Mouse (Mus musculus) midbrain, embryonic 16.5 days (tissue): ENCODE measurements around the gene Aqp11. TPM values are rescaled to one million over a fixed set of nuclear protein-coding genes. Genes with fewer than 3 reads are reported as not detected.

Source experiments
- ATAC-seq: fragments of 200-750 bp; cut with Nextera tagmentation; 2 replicates; pipeline ENCODE4 v1.8.0; 2017; ENCODE audit warnings: moderate TSS enrichment
- H3K27ac ChIP-seq: fragments of 300-500 bp; sonication (generic); 2 replicates; pipeline ENCODE4 v1.5.1; 2014; ENCODE audit warnings: mild to moderate bottlenecking, low read length, mixed read lengths
- H3K27me3 ChIP-seq: fragments of 300-500 bp; sonication (generic); 2 replicates; pipeline ENCODE4 v1.6.1; 2014; ENCODE audit warnings: low read depth, low read length, mixed read lengths; ENCODE audit not compliant: control insufficient read depth, insufficient read depth
- H3K36me3 ChIP-seq: fragments of 300-500 bp; sonication (generic); 2 replicates; pipeline ENCODE4 v1.6.1; 2014; ENCODE audit warnings: mild to moderate bottlenecking, low read length, moderate library complexity, mixed read lengths; ENCODE audit not compliant: control insufficient read depth, insufficient read depth
- H3K4me1 ChIP-seq: fragments of 300-500 bp; sonication (generic); 2 replicates; pipeline ENCODE4 v1.6.1; 2014; ENCODE audit warnings: mild to moderate bottlenecking, low read length, mixed read lengths; ENCODE audit not compliant: control insufficient read depth, insufficient read depth
- H3K4me2 ChIP-seq: fragments of 300-500 bp; sonication (generic); 2 replicates; pipeline ENCODE4 v1.6.1; 2014; ENCODE audit warnings: mild to moderate bottlenecking, low read length, mixed read lengths
- H3K4me3 ChIP-seq: fragments of 300-500 bp; sonication (generic); 2 replicates; pipeline ENCODE4 v1.5.1; 2014; ENCODE audit warnings: low read depth, mild to moderate bottlenecking, low read length, moderate library complexity, mixed read lengths
- H3K9ac ChIP-seq: fragments of 300-500 bp; sonication (generic); 2 replicates; pipeline ENCODE4 v1.6.1; 2014; ENCODE audit warnings: low read depth, low read length, mixed read lengths
- H3K9me3 ChIP-seq: fragments of 300-500 bp; sonication (generic); replicated peaks from 2 replicates; pipeline ENCODE4 v1.6.1; 2014; ENCODE audit warnings: mild to moderate bottlenecking, low read length, mixed read lengths; ENCODE audit not compliant: control insufficient read depth, poor library complexity, severe bottlenecking
- WGBS: fragments of 180-500 bp; shearing (Covaris S2); extraction: QIAGEN DNeasy Blood & Tissue Kit; methylation state at CpG from one replicate; pipeline ENCODE4 v1.1.7; 2014; 5-methylcytosine and 5-hydroxymethylcytosine counted together
- polyA plus RNA-seq: library from polyadenylated mRNA; unstranded; fragments of >200 nt; fragmentation: Nextera tagmentation; extraction: Ambion mirVana; gene quantifications from 2 replicates; pipeline ENCODE4 v1.2.1, GENCODE M21; 2015

The Aqp11 gene
- polyA plus RNA-seq, 1 experiment from 2014 or later, result 18.5 TPM

DNA sequence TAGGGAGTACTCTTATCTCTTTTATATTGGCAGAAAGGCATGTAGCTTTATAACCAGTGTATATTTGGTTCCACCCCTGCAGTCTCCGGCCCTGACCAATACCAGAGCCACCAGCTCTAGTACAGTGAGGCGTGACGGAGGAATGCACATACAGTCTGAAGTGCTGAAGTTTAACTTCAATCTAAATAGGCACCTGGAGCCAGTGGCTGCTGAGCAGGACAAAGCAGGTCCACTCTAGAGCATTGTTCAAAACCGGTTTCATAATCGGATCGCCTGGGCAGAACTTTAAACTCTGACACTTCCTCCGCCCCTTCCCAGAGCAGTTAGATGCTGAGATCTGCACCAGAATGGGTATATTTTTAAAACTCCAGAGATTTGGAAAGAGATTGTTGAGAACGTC, 3.1 kb downstream of the Aqp11 start:
- Histone ChIP-seq H3K4me3 (no peak overlapping the region), H3K27ac (no peak overlapping the region), H3K4me1 (peaks cover 14% of the 10 kb centered on the region), H3K36me3 (no peaks in the 10 kb centered on the region), H3K9ac (no peak overlapping the region), H3K4me2 (no peak overlapping the region), H3K27me3 (no peaks in the 10 kb centered on the region; the same call in 1 of the 2 replicates), H3K9me3 (no peaks in the 10 kb centered on the region)
- ATAC-seq, result no peak
- 80% methylated on average over 8 of the region's 8 CpGs for WGBS

DNA sequence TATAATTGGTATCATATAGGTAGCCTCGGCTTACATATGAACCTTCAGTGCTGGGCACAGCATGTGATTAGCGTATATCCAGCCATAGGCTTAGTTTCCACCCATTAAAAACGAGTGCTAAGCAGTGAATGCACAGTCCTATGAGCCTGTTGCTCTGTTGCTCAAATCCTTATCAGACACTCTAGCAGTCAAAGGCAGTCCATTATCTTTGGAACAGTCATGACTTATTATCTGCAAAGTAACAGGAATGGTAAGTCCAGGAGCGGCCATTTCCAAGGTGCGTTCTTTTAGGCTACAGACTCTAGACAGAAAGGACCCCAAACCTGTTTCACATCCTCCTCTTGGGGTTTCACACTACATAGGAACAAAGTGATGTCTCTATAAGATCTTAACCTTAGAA, 4.5 kb downstream of the Aqp11 start:
- WGBS, result 89% methylated on average over 5 of the region's 5 CpGs

DNA sequence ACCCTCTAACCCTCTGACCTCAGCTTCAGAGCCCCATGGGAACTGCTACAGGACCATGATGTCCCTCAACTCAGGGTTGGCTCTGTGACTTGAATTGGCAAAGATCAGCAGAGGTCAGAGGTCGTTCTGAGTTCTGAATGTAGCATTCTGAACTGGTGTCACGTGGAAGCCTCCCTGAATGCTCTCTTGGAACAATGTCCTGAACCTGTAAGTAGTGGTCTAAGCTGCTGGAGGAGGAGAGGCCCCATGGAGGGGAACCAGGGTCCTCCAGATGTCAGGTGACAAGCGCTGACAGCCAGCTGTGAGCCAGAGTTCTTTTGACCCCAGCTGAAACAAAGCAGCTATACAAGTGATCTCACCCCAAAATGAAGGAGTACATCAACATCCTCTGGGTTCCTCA, 7.7 kb downstream of the Aqp11 start:
- Histone ChIP-seq H3K4me1 (no peaks in the 10 kb centered on the region; the same call in 1 of the 2 replicates), H3K27ac (no peak overlapping the region), H3K36me3 (no peaks in the 10 kb centered on the region), H3K27me3 (no peaks in the 10 kb centered on the region), H3K9ac (no peak overlapping the region), H3K4me2 (no peak overlapping the region), H3K9me3 (no peaks in the 10 kb centered on the region), H3K4me3 (no peak overlapping the region)
- ATAC-seq, result no peak
- 35% methylated on average over 3 of the region's 3 CpGs for WGBS

More for the DNA sequence above, 4.5 kb downstream of the Aqp11 start:
- Histone ChIP-seq H3K4me2 (no peak overlapping the region), H3K9ac (no peak overlapping the region), H3K27ac (no peak overlapping the region), H3K4me1 (peaks cover 14% of the 10 kb centered on the region), H3K9me3 (no peaks in the 10 kb centered on the region), H3K27me3 (no peaks in the 10 kb centered on the region; the same call in 1 of the 2 replicates), H3K36me3 (no peaks in the 10 kb centered on the region), H3K4me3 (no peak overlapping the region)
- ATAC-seq, result no peak

DNA sequence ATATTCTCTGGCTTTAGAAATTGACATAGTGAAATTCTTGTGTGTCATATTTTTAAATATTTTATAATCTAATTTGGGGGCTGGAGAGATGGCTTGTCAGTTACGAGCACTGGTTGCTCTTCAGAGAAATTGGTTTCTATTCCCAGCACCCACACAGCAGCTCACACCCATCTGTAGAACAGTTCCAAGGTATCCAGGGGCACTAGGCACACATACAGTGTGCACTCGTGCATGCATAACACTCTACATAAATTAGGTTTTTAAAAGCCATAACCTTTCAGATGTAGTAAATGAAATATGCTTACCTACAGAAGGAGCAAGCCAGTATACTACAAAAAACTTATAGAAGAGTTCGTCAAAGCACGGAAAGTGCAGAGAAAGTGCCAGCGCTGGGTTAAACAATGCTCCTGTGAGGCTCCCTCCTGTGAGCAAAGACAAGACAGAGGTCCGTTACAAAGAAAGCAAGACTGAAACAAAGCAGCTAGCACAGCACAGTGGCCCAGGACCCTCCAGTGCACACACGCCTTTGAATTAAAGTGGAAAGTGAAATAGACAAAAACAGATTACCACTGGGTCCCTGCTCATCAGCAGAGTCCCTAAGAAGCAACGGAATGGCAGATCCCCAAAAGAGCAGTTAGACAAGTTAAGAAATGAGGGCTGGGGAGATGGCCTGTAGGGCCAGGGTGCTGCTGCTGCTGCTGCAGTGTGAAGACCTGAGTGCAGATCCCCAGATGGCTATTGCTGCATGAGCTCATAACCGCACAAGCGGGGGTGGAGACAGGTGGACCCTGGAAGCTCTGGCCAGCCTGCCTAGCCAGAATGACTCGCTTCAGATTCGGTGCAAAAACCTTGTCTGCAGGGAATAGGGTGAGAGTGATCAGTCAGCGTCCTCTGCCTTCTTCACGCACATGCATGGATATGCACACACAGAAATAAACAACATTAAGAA, 9.1 kb downstream of the Aqp11 start:
- Histone ChIP-seq H3K9me3 (no peaks in the 10 kb centered on the region), H3K9ac (no peak overlapping the region), H3K4me3 (no peak overlapping the region), H3K4me2 (no peak overlapping the region), H3K36me3 (no peaks in the 10 kb centered on the region), H3K4me1 (no peaks in the 10 kb centered on the region; the same call in 1 of the 2 replicates), H3K27me3 (no peaks in the 10 kb centered on the region), H3K27ac (no peak overlapping the region)
- no peak for ATAC-seq
- 31% methylated on average over 14 of the region's 14 CpGs for WGBS

DNA sequence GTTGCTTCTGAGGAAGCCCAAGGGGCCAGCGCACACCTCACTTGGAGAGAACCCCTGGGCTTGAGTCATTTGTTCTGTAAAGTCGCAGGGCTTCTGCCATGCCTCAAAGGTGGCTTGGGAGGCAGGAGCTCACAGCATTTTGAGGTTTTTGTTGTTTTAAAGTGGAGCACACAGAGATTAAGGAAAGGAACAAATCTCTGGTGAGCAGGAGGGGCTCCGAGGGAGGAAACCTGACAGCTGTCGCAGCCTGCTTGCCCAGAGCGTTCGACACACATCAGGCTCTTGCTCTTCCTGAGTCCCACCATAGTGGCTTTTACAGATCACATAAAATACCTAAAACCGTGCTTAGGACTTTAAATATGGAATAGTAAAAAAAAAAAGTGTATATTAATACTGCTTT, 11.3 kb downstream of the Aqp11 start:
- Histone ChIP-seq H3K27ac (no peak overlapping the region), H3K4me3 (no peak overlapping the region), H3K27me3 (no peaks in the 10 kb centered on the region), H3K4me1 (no peaks in the 10 kb centered on the region; the same call in 1 of the 2 replicates), H3K9me3 (no peaks in the 10 kb centered on the region), H3K9ac (no peak overlapping the region), H3K4me2 (no peak overlapping the region), H3K36me3 (no peaks in the 10 kb centered on the region)
- ATAC-seq, result no peak
- WGBS, result 63% methylated on average over 7 of the region's 7 CpGs

DNA sequence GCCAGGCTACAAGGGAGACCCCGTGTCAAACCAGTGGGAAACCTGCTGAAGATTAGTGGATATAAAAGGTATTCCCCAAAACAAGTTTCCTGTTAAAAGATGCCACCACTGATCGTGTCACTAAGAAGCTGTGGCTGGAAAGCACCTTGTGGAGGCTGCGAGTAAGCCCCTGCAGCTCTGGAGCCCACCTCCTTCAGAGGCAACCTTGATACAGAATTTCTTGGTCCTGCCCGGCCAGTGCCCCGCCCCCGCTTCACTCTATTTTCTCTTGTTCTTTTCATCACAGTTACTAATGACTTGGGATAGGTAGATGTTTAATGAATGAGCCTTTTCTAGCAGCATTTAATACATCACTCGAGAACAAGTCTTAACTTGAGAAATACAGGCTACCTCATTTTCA, 12.0 kb downstream of the Aqp11 start:
- H3K4me2 ChIP-seq, result no peak overlapping the region
- no peak overlapping the region for H3K9ac ChIP-seq
- no peak overlapping the region for H3K27ac ChIP-seq
- no peak for ATAC-seq
- no peaks in the 10 kb centered on the region; the same call in 1 of the 2 replicates for H3K4me1 ChIP-seq
- WGBS, result 82% methylated on average over 7 of the region's 7 CpGs
- no peaks in the 10 kb centered on the region for H3K36me3 ChIP-seq
- H3K27me3 ChIP-seq, result no peaks in the 10 kb centered on the region
- H3K9me3 ChIP-seq, result no peaks in the 10 kb centered on the region
- no peak overlapping the region for H3K4me3 ChIP-seq

DNA sequence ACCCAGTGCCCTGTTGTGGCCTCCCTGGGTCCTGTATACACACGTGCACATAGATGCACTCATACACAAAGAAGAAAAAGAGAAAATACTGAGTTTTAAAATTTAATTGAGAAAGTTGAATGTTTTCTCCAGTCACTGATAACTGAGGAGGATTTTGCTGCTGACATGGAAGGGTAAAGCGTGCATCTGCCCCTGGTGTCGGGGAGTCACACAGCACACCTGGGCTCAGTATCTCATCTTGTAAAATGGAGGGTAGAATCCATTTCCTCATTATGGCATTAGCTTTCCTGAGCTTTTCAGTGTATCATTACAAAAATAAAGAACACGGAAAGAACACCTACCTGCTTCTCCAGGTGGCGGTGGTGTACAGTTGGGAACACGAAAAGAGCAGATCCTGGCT, 12.7 kb downstream of the Aqp11 start:
- Histone ChIP-seq H3K36me3 (no peaks in the 10 kb centered on the region), H3K9ac (no peak overlapping the region), H3K4me1 (no peaks in the 10 kb centered on the region; the same call in 1 of the 2 replicates), H3K4me2 (no peak overlapping the region), H3K9me3 (no peaks in the 10 kb centered on the region), H3K27me3 (no peaks in the 10 kb centered on the region), H3K4me3 (no peak overlapping the region), H3K27ac (no peak overlapping the region)
- no peak for ATAC-seq
- WGBS, result 96% methylated on average over 6 of the region's 6 CpGs

DNA sequence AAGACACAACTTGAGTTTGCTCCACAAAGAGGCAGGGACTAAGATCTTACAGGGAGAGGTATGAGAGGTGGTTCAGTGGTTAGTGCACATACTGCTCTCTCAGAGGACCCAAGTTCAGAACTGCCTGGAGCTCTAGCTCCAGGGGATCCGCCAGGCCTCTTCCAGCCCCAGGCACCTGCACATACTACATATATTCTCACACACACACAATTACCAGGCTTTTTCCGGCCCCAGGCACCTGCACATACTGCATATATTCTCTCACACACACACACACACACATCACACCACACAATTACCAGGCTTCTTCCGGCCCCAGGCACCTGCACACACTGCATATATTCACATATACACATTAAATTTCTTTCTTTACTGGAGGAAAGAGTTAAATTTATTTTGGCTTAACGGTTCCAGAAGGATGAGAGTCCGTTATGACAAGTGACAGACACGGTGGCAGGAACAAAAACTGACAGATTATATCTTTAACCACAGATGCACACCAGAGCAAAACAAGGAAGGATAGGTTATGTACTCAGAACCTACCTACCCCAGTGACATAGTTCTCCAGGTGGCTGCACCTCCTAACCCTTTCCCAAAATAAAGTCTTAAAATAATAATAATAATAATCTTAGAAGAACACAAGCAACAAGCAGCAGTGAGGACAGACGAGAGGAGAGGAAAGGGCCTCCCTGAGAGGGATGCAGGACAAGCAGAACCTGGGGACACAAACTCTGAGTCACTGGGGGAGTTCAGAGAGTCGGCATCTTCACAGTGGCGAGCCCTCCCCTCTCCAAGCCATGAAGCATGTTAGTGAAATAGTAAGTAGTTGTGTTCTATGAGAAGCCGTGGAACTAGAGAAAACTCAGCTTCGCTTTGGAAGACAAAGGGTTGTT, 14.2 kb downstream of the Aqp11 start:
- no peak for ATAC-seq
- H3K9me3 ChIP-seq, result no peaks in the 10 kb centered on the region
- no peak overlapping the region for H3K4me2 ChIP-seq
- no peak overlapping the region for H3K27ac ChIP-seq
- H3K4me1 ChIP-seq, result no peaks in the 10 kb centered on the region; the same call in 1 of the 2 replicates
- no peaks in the 10 kb centered on the region for H3K27me3 ChIP-seq
- no peak overlapping the region for H3K4me3 ChIP-seq
- peaks cover 7% of the 10 kb centered on the region; the same call in 1 of the 2 replicates for H3K36me3 ChIP-seq
- no peak overlapping the region for H3K9ac ChIP-seq
- WGBS, result 88% methylated on average over 11 of the region's 11 CpGs
